Mouse (Mus musculus) kidney, adult 2 months (tissue): ENCODE data around the gene Ptpn13.

Source experiments
- CTCF ChIP-seq: fragments of 200-500 bp; conservative IDR thresholded peaks from 2 replicates; pipeline ENCODE4 v1.5.1; 2011; ENCODE audit warnings: low read depth, mild to moderate bottlenecking, control low read depth, low read length, moderate library complexity, mixed read lengths; ENCODE audit not compliant: insufficient read depth, insufficient read length
- POLR2A ChIP-seq: fragments of 200-500 bp; IDR thresholded peaks from one replicate; pipeline ENCODE4 v1.6.1; 2011; ENCODE audit warnings: low read depth, low read length, control low read depth

GRCm38 (mm10) chr5:103430986-103431385, 6.0 kb downstream of the Ptpn13 start:
- TF ChIP-seq POLR2A, result no peak
- no peak for TF ChIP-seq CTCF
